Mouse (Mus musculus) fibroblast of lung, adult 2 months (primary cell): Measurements from ENCODE around the gene Nr1d2.
A peak's percentile ranks its signal among the peaks of the same experiment; 100 is the strongest.
"Not testable (repeated sequence)": the region's sequence is repeated elsewhere in the genome, so short reads cannot be mapped to it uniquely, and the experiment has no call there.

Source experiments
- DNase-seq: peaks from one replicate; pipeline ENCODE4 v3.0.0-alpha.2; 2011; ENCODE audit warnings: low read depth

Nr1d2 gene

DNA sequence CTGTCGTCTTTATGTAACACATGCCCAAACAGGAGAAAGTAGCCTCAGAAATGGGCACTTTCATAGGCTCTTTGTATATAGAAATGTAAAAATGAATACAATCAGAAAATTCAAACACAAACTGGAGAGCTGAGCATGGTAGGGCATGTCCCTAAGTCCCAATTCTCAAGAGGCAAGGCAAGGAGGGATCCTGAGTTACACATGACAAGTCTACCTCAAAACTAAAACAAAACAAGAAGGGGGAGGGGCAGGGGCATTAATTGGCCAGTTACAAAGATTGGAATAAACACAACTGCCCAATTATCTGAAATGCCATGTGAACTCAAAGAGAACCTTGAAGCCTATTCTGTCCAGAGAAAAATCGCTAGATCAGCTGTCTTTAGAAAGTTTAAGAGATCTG lies 5.9 kb downstream of the Nr1d2 start:
- DNase-seq: no peak

DNA sequence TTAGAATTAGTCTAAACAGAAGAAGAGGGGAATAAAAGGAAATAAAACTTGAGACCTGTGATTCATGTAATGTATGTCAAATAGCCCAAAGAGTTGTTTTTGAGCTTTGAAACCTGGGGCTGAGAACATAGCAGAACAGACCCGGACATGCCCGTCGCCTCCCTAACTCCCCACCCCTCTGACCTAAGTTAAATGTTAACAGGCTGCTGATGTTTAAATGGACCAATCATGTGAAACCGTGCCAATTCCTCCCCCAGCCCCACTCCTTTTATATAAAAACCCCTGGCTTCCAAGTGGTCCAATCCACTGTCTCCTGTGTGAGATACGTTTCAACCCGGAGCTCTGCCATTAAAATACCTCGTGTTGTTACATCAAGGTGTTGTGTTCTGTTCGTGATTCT lies 7.1 kb downstream of the Nr1d2 start:
- DNase-seq: not testable (repeated sequence)

DNA sequence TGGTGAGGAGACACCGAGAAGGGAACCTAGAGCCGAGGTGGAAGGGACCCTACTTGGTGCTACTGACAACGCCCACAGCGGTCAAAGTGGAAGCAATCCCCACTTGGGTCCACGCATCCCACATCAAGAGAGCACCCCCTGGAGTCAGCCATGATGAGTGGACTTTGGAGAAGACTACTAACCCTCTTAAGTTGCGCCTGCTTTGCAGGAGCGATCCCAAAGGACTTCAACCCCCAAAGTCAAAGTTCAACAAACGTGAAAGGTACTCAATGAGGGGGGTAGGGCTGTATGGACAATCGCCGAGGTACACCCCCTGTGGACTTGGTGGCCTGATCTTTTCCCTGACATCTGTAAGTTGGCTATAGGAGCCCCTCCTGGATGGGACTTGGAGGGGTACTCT lies 9.2 kb downstream of the Nr1d2 start:
- not testable (repeated sequence) for DNase-seq

DNA sequence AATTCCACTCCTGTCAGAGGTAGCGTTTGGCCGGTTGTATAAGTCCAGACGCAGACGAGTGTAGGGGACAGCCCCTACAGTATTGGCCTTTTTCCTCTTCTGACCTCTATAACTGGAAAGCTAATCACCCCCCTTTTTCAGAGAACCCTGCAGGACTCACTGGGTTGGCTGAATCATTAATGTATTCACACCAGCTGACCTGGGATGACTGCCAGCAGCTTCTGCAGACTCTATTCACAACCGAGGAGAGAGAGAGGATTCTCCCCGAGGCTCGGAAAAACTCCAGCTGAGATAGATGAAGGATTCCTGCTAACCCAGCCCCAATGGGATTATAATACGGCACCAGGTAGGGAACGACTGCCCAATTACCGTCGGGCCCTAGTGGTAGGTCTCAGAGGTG lies 12.7 kb downstream of the Nr1d2 start:
- not testable (repeated sequence) for DNase-seq

DNA sequence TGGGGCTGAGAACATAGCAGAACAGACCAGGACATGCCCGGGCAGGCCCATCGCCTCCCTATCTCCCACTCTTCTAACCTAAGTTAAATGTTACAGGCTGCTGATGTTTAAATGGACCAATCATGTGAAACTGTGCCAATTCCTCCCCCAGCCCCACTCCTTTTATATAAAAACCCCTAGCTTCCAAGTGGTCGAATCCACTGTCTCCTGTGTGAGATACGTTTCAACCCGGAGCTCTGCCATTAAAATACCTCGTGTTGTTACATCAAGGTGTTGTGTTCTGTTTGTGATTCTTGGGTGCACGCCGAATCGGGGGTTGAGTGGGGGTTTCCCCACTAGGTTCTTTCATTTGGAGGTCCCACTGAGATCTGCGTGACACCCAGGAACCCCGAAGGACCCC lies 13.5 kb downstream of the Nr1d2 start:
- not testable (repeated sequence) for DNase-seq

DNA sequence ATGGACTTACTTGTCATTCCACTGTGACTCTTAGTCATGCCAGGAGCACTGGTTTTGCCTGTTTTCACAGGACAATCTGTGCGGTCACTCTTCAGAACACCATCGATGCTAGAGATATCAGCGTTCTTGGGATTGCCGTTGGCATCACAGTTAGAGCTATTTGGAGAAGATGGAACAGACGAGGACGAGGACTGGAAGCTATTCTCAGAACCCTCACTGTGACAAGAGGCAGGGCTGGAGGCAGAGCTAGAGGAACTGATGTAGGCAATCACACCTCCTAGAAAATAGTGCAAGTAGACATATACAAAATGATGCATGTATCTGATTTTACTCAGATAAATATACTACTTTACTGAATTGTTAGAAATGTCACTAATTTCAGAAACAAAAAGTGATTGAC lies 16.9 kb downstream of the Nr1d2 start:
- no peak for DNase-seq

DNA sequence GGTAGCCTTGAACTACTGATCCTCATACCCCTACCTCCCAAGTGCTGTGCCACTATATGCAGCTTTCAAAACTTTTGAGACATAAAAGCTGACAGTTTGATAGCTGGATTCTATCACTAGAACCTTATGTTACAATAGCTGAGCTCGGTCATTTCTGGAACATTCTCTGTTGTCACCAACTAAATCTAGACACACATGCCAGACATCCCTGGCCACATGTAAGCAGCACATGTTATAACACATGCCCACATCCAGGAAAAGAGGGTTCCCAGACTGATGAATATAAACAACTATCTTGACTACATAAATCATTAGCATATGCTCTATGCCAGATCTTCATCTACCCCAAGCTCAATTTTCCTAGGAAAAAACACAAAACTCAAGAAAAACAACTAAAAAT lies 21.8 kb downstream of the Nr1d2 start:
- DNase-seq: no peak

DNA sequence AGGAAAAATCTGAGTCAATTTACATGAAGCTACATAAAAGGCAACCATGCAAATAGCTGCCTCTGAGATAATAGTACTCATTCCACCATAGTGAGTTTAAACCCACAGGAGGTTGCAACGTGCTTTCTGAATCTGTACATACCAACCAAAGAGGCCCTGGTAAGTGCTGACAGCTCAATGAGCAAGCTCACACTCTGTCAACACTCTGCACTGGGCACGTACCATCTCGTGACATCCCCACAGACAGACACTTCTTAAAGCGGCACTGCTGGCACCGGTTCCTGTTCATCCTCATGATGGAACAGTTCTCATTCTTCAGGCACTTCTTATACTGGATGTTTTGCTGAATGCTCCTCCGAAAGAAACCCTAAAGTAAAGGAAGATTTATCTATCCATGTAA lies 22.5 kb downstream of the Nr1d2 start:
- DNase-seq: no peak

DNA sequence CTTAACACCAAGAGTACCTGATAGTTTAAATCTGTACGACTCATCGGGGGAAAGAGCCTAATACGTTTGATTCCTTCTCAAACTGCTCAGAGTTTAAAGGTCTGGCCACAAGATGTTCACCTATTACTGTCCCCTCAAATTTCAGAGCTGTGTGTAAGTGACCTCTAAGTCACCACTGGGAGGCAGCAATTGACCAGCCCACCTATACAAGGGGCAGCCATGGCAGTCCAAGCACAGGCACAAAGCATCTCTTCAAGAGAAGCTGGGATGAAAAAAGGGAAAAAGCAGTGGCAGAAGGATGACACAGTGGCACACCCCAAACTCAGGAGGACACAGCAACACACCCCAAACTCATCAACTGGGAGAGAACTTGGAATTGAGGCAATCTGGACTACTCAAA lies 28.1 kb downstream of the Nr1d2 start:
- DNase-seq: no peak

DNA sequence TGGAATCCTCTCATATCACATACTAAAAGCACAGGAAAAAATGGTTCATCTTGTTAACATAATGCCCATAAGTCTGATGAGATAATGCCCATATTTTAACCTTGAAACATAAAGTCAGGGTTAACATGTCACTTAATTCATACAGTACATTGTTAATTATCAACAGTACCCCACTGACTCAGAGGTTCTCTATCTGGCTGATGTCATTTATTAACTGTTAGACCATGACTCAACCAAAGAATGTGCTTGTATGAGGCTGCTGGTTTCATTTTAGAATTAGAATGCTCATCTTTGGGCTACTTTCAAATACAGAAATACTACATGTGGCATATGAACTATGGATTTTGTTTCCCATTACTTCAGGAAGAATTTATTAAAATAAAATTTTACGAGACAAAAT lies 34.6 kb downstream of the Nr1d2 start:
- not testable (repeated sequence) for DNase-seq

DNA sequence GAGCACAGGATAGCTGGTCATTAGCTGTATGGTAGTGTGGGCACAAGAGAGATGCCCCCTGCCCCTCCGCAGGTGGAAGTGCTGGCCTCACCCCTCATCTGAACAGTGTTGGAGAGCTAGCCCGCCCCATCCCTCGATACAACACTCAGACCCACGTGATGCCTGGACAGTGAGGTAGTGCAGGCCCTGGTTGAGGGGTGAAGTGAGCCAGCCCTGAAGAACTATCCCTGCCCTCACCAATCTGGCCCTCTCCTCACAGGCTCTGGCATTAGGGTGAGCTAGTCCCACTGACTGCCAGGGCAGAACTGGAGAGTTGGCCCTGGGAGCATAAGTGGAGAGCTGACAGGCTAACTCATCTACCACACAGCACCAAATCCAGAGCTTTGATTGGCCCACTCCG lies 37.5 kb downstream of the Nr1d2 start:
- no peak for DNase-seq

DNA sequence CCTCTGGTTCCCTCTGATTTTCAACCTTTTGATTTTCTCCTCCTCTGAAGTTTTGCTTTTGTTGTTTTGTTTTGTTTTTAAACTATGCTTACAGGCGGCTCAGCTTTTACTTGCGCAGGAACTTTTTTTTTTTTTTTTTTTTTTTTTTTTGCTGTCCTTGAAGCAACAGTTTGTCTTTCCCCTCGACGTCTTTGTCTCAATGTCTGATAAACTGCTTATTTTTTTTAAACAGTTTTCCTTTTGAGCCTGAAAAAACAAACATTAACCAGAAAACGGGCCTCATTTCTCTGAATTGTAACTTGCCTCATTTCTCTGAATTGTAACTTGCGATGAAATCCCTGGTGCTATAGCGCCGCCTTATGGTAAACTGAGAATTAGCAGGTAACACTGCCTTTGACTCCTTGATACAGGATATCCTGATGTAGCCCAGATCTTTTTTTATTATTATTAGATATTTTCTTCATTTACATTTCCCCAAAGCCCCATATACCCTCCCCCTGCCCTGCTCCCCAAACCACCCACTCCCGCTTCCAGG lies 52.0 kb downstream of the Nr1d2 start:
- peak; percentile 25 for DNase-seq

DNA sequence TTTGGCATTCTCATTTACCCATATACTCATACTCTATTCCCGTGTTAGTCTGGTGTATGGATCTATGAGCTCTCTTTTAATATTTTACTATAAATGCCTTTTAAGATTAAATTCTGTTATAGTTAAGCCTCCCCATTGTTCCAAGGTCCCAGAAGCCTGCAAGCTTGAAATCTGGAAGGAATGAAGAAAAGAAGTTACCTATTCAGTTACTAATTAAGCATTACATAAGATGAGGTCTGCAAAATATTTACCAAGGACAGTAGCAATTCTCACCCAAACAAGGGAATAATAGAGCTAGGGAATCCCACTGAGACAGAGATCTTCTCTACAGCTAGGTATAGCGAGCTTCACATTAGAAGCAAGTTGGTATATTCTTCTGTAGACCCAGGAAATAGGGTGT lies 61.4 kb downstream of the Nr1d2 start:
- DNase-seq: not testable (repeated sequence)

DNA sequence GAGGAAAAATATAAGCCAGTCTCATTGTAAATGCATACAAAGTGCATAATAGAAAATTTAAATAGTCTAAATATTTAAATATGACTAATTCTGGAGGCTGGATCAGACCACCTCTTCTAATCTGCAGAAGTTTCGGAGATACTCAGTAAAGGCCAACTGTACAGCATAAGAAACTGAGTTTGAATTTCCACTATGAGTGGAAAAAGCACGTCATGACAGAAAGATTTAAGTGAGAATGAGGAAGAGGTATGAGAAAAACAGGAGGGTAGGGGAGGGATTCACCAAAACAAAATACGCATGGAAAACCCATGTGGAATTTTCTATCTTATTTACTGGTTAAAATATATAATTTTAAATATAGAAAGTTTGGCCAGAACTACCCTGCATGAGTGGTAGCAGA lies 71.3 kb downstream of the Nr1d2 start:
- no peak for DNase-seq

DNA sequence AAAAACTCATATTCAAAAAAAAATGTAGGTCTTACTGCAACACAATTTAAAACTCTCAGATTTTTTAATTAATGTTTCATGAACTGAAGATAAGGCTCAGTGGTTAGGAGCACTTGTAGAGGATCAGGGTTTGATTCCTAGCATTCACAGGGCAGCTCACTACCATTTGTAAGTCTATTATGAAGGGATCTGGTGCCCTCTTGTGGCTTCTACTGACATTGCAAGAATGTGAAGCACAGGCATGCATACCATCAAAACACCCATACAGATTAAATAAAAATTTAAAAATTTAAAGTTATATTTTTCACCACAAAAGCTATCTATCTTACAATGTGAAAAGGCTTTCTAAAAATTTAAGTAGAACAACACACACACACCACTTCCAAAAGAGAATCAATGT lies 71.9 kb downstream of the Nr1d2 start:
- no peak for DNase-seq
